Mouse (Mus musculus) forebrain, embryonic 14.5 days (tissue): Measurements from ENCODE around the gene Robo1. TPM values are rescaled to one million over a fixed set of nuclear protein-coding genes. Genes with fewer than 3 reads are reported as not detected.

ENCODE experiments used
- ATAC-seq: fragments of 200-750 bp; cut with Nextera tagmentation; 2 replicates; pipeline ENCODE4 v1.8.0; 2017; ENCODE audit warnings: mild to moderate bottlenecking, moderate library complexity
- DNase-seq: peaks from one replicate; pipeline ENCODE4 v3.0.0-alpha.2; 2015; ENCODE audit warnings: low spot score
- H3K27ac ChIP-seq: fragments of 300-500 bp; sonication (generic); 2 replicates; pipeline ENCODE4 v1.5.1; 2014; ENCODE audit warnings: low read depth, mild to moderate bottlenecking, control low read depth, low read length, moderate library complexity
- H3K27me3 ChIP-seq: fragments of 300-500 bp; sonication (generic); replicated peaks from 2 replicates; pipeline ENCODE4 v1.6.1; 2014; ENCODE audit warnings: low read length, control low read depth, mixed read lengths; ENCODE audit not compliant: control insufficient read depth, insufficient read depth
- H3K36me3 ChIP-seq: fragments of 300-500 bp; sonication (generic); 2 replicates; pipeline ENCODE4 v1.6.1; 2014; ENCODE audit warnings: low read length, control low read depth; ENCODE audit not compliant: control insufficient read depth, insufficient read depth
- H3K4me1 ChIP-seq: fragments of 300-500 bp; sonication (generic); 2 replicates; pipeline ENCODE4 v1.6.1; 2014; ENCODE audit warnings: antibody characterized with exemption, low read length, control low read depth; ENCODE audit not compliant: control insufficient read depth, insufficient read depth
- H3K4me2 ChIP-seq: fragments of 300-500 bp; sonication (generic); 2 replicates; pipeline ENCODE4 v1.6.1; 2014; ENCODE audit warnings: mild to moderate bottlenecking, control low read depth, low read length
- H3K4me3 ChIP-seq: fragments of 300-500 bp; sonication (generic); 2 replicates; pipeline ENCODE4 v1.5.1; 2014; ENCODE audit warnings: low read depth, low read length, control low read depth
- H3K9ac ChIP-seq: fragments of 300-500 bp; sonication (generic); 2 replicates; pipeline ENCODE4 v1.6.1; 2014; ENCODE audit warnings: mild to moderate bottlenecking, low read length, control low read depth, moderate library complexity
- H3K9me3 ChIP-seq: fragments of 300-500 bp; sonication (generic); replicated peaks from 2 replicates; pipeline ENCODE4 v1.6.1; 2016; ENCODE audit warnings: low read length, control low read depth, mixed read lengths; ENCODE audit not compliant: control insufficient read depth
- WGBS: fragments of 180-500 bp; shearing (Covaris S2); extraction: QIAGEN DNeasy Blood & Tissue Kit; methylation state at CpG from one replicate; pipeline ENCODE4 v1.1.7; 2014; 5-methylcytosine and 5-hydroxymethylcytosine counted together
- polyA plus RNA-seq: library from polyadenylated mRNA; unstranded; fragments of >200 nt; fragmentation: Nextera tagmentation; extraction: Ambion mirVana; gene quantifications from 2 replicates; pipeline ENCODE4 v1.2.1, GENCODE M21; 2014

The Robo1 gene
- polyA plus RNA-seq, 1 experiment from 2014 or later, result 37.1 TPM

GRCm38 (mm10) chr16:72940786-72941185 lies 632.7 kb downstream of the Robo1 start:
- WGBS, result 84% methylated on average over 8 of the region's 8 CpGs
- Histone ChIP-seq H3K9ac (no peak overlapping the region), H3K4me3 (no peak overlapping the region), H3K36me3 (no peaks in the 10 kb centered on the region), H3K27me3 (no peaks in the 10 kb centered on the region), H3K9me3 (no peaks in the 10 kb centered on the region), H3K27ac (no peak overlapping the region), H3K4me2 (no peak overlapping the region), H3K4me1 (peaks cover 4% of the 10 kb centered on the region; the same call in 1 of the 2 replicates)
- no peak for DNase-seq
- no peak for ATAC-seq

DNA sequence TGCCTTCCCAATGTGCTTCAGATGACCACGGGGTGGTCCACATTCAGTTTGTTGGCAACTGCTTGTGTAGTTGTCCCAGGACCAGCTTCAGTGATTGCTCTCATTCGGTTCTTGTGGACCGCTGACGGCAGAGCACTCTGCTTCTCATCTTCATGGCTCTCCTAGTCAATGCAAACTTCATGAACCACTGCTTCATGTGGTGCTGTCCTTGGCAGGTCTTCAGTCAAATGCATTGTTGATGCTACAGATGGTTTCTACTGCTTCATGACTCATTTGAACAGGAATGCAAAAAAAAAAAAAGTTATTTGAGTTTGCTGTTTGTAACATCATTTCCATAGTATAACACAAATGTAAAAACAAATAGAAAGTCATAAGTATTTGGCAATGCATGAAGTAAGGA lies 636.3 kb downstream of the Robo1 start:
- H3K9me3 ChIP-seq, result no peaks in the 10 kb centered on the region
- ATAC-seq (no peak), DNase-seq (no peak)
- H3K27ac ChIP-seq, result no peak overlapping the region
- WGBS, result 98% methylated on average over 4 of the region's 4 CpGs
- H3K4me1 ChIP-seq, result no peaks in the 10 kb centered on the region; the same call in 1 of the 2 replicates
- no peak overlapping the region for H3K9ac ChIP-seq
- H3K4me2 ChIP-seq, result no peak overlapping the region
- no peak overlapping the region for H3K4me3 ChIP-seq
- no peaks in the 10 kb centered on the region for H3K36me3 ChIP-seq
- no peaks in the 10 kb centered on the region for H3K27me3 ChIP-seq

DNA sequence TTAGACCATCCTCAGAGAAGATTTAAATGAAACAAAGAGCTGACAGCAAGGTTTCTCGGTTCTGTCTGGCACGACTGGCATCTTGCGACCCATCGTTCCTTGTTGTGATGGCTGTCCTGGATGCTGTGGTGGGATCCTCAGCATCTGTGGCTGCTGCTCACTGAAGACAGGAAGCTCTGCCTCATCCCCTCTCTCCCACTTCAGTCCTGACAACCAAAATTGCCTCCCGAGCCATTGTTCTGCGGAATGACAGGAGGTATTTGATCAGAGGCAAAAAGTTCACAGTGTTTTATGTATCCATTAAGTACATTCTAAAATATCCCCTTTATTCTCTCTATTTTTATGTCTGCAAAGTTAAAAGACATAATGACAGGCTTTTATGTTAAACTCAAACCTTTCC lies 643.9 kb downstream of the Robo1 start:
- H3K9ac ChIP-seq, result no peak overlapping the region
- no peak for ATAC-seq
- DNase-seq, result peak; percentile 41
- 80% methylated on average over 6 of the region's 6 CpGs for WGBS
- no peaks in the 10 kb centered on the region for H3K4me1 ChIP-seq
- H3K9me3 ChIP-seq, result no peaks in the 10 kb centered on the region
- H3K27ac ChIP-seq, result no peak overlapping the region
- H3K36me3 ChIP-seq, result no peaks in the 10 kb centered on the region
- H3K4me3 ChIP-seq, result no peak overlapping the region
- H3K27me3 ChIP-seq, result no peaks in the 10 kb centered on the region
- no peak overlapping the region for H3K4me2 ChIP-seq

DNA sequence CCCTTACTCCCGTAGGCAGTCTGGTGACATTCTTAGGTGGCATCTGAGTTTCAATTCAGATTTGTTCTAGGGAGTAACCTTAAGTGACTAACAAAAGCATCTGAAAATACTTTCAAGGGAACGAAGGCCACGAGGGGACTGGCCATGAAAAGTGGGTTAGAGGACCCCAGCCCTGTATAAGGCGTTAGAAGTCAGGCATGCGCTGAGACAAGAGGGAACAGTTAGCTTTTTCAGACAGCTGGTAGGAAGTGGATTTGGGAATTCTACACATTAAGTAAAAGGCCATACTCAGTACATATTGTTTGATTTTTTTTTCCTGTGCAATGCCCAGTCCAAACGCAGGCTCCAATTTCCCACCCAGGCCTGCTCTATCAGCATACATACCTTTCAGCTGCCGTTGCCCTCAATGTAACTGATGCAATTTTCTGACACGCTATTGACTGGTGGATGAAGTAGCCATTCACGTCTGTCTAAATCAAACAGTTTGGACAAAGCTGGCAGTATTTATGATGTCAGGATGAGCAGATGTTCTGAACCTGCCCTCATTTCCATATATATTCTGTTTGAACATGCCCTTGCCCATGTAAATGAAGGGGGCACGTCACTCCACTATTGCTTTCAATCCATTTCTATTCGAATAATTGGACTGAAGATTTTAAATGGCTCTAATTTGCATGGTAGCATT lies 651.1 kb downstream of the Robo1 start:
- Histone ChIP-seq H3K4me2 (no peak overlapping the region), H3K27ac (peak overlapping the region; percentile 55), H3K9me3 (no peaks in the 10 kb centered on the region), H3K4me1 (peaks cover 8% of the 10 kb centered on the region; the same call in 1 of the 2 replicates), H3K36me3 (no peaks in the 10 kb centered on the region), H3K9ac (no peak overlapping the region), H3K27me3 (no peaks in the 10 kb centered on the region), H3K4me3 (no peak overlapping the region)
- peak; percentile 95 for ATAC-seq
- 36% methylated on average over 11 of the region's 11 CpGs for WGBS
- DNase-seq, result peak; percentile 75

DNA sequence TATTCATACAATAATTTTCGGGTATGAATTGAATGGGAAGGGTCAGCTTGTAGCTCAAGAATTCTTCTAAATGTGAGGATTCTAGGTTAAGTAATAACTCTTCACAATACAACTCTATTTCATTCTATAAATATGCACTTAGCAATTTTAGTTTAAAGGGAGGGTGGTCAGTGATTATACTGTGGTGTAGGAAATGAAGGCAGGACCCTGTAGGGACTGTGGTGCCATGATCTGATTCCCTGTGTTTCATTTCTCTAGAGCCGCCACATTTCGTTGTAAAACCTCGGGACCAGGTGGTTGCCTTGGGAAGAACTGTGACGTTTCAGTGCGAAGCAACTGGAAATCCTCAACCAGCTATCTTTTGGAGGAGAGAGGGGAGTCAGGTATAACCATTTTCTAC lies 651.7 kb downstream of the Robo1 start:
- WGBS, result 67% methylated on average over 6 of the region's 6 CpGs
- no peak overlapping the region for H3K27ac ChIP-seq
- H3K9me3 ChIP-seq, result no peaks in the 10 kb centered on the region
- H3K4me1 ChIP-seq, result peaks cover 8% of the 10 kb centered on the region; the same call in 1 of the 2 replicates
- H3K36me3 ChIP-seq, result no peaks in the 10 kb centered on the region
- no peak overlapping the region for H3K4me2 ChIP-seq
- no peak overlapping the region for H3K9ac ChIP-seq
- no peaks in the 10 kb centered on the region for H3K27me3 ChIP-seq
- no peak overlapping the region for H3K4me3 ChIP-seq
- no peak for DNase-seq
- peak; percentile 54 for ATAC-seq

GRCm38 (mm10) chr16:72963782-72964181 lies 655.7 kb downstream of the Robo1 start:
- no peak overlapping the region for H3K4me3 ChIP-seq
- DNase-seq, result no peak
- no peaks in the 10 kb centered on the region for H3K27me3 ChIP-seq
- peaks cover 8% of the 10 kb centered on the region; the same call in 1 of the 2 replicates for H3K4me1 ChIP-seq
- no peaks in the 10 kb centered on the region for H3K36me3 ChIP-seq
- no peak overlapping the region for H3K27ac ChIP-seq
- no peak overlapping the region for H3K9ac ChIP-seq
- ATAC-seq, result no peak
- H3K4me2 ChIP-seq, result no peak overlapping the region
- no peaks in the 10 kb centered on the region for H3K9me3 ChIP-seq
- WGBS, result 93% methylated on average over 3 of the region's 3 CpGs

- H3K4me3 ChIP-seq, result no peak overlapping the region
- no peaks in the 10 kb centered on the region for H3K9me3 ChIP-seq
- no peak overlapping the region for H3K9ac ChIP-seq
- no peaks in the 10 kb centered on the region for H3K27me3 ChIP-seq
- 65% methylated on average over 7 of the region's 7 CpGs for WGBS
- H3K27ac ChIP-seq, result peak overlapping the region; percentile 27; the same call in 1 of the 2 replicates
- H3K4me2 ChIP-seq, result no peak overlapping the region
- no peaks in the 10 kb centered on the region for H3K36me3 ChIP-seq
- DNase-seq (peak; percentile 66), ATAC-seq (no peak; the same call in 1 of the 2 replicates)
- no peaks in the 10 kb centered on the region for H3K4me1 ChIP-seq
Observed at GRCm38 (mm10) chr16:72967509-72967908, 659.4 kb downstream of the Robo1 start.

DNA sequence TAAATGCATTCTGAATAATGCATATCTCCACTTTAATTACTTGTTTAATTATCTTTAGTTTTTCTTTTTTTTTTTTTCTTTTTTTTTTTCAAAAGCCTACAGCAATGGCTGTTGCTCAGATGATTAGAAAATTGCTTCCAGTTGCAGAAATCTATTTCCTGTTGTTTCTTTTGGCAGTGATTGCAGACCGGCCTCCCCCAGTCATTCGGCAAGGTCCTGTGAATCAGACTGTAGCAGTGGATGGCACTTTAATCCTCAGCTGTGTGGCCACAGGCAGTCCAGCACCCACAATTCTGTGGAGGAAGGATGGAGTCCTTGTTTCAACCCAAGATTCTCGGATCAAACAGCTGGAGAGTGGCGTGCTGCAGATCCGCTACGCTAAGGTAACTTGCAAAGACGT lies 661.9 kb downstream of the Robo1 start:
- ATAC-seq, result no peak
- H3K9ac ChIP-seq, result no peak overlapping the region
- 87% methylated on average over 7 of the region's 7 CpGs for WGBS
- H3K4me2 ChIP-seq, result no peak overlapping the region
- no peaks in the 10 kb centered on the region for H3K27me3 ChIP-seq
- H3K4me3 ChIP-seq, result no peak overlapping the region
- H3K36me3 ChIP-seq, result no peaks in the 10 kb centered on the region
- H3K27ac ChIP-seq, result no peak overlapping the region
- no peak for DNase-seq
- no peaks in the 10 kb centered on the region for H3K9me3 ChIP-seq
- no peaks in the 10 kb centered on the region for H3K4me1 ChIP-seq

- no peak overlapping the region for H3K27ac ChIP-seq
- no peak overlapping the region for H3K9ac ChIP-seq
- 85% methylated on average over 6 of the region's 6 CpGs for WGBS
- H3K9me3 ChIP-seq, result no peaks in the 10 kb centered on the region
- H3K27me3 ChIP-seq, result no peaks in the 10 kb centered on the region
- H3K4me1 ChIP-seq, result no peaks in the 10 kb centered on the region
- H3K4me3 ChIP-seq, result no peak overlapping the region
- H3K4me2 ChIP-seq, result no peak overlapping the region
- no peaks in the 10 kb centered on the region for H3K36me3 ChIP-seq
- ATAC-seq, result no peak
- no peak for DNase-seq
Observed at GRCm38 (mm10) chr16:72973685-72974084, 665.6 kb downstream of the Robo1 start.
